Mouse (Mus musculus) kidney, adult 2 months (tissue): ENCODE data around the gene Gm15080. TPM values are rescaled to one million over a fixed set of nuclear protein-coding genes. Genes with fewer than 3 reads are reported as not detected.
"Not testable (repeated sequence)": the region's sequence is repeated elsewhere in the genome, so short reads cannot be mapped to it uniquely, and the experiment has no call there.

Experiments used
- DNase-seq: peaks from one replicate; pipeline ENCODE4 v3.0.0; 2021
- H3K27ac ChIP-seq: fragments of 200-500 bp; 2 replicates; pipeline ENCODE4 v1.5.1; 2012; ENCODE audit warnings: low read depth, low read length, control low read depth, inconsistent platforms; ENCODE audit not compliant: insufficient read depth
- H3K27me3 ChIP-seq: fragments of 200-500 bp; replicated peaks from 2 replicates; pipeline ENCODE4 v1.6.1; 2012; ENCODE audit warnings: mild to moderate bottlenecking, moderate library complexity, low read length, inconsistent platforms; ENCODE audit not compliant: control insufficient read depth, insufficient read depth
- H3K36me3 ChIP-seq: fragments of 200-500 bp; 2 replicates; pipeline ENCODE4 v1.6.1; 2012; ENCODE audit warnings: mild to moderate bottlenecking, moderate library complexity, low read length, inconsistent platforms; ENCODE audit not compliant: control insufficient read depth, insufficient read depth
- H3K4me1 ChIP-seq: fragments of 200-500 bp; 2 replicates; pipeline ENCODE4 v1.6.1; 2011; ENCODE audit warnings: low read length; ENCODE audit not compliant: control insufficient read depth, insufficient read depth
- H3K4me3 ChIP-seq: fragments of 200-500 bp; 2 replicates; pipeline ENCODE4 v1.5.1; 2011; ENCODE audit warnings: mild to moderate bottlenecking, low read depth, low read length, control low read depth; ENCODE audit not compliant: insufficient read depth
- WGBS: fragments of 180-500 bp; shearing (Covaris S2); methylation state at CpG from one replicate; pipeline ENCODE4 v1.1.7; 2018; 5-methylcytosine and 5-hydroxymethylcytosine counted together
- polyA plus RNA-seq: library from polyadenylated mRNA; depleted of rRNA; stranded (reverse); fragments of >200 nt; gene quantifications from 2 replicates; pipeline ENCODE4 v1.2.3, GENCODE M21; 2012; rRNA removed

Gm15080 gene
- polyA plus RNA-seq, result not detected in 2 replicates

DNA sequence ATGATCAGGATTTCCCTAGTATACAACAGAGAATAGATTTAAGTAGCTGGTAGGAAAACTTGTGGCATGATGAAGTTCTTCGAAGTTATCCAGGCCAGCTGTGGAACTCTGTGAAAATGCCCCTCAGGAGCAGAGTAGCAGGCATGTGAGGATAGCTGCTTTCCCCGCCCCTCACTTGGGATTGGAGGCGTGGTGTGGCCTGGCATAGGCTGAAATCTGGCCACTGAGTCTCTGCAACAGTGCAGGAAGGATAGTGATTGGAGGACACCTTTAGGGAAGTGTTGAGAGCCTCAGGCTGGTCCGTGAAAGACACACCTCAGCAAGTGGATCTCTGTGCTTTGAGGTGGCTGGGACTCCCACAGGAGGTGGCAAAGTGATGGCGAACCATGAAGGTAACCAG lies at the start of gene Gm15080:
Gm15080 (plus strand) TSS at position 301 of the 400 bp plus-strand sequence.
- not testable (repeated sequence) for H3K4me1 ChIP-seq, H3K4me3 ChIP-seq, H3K36me3 ChIP-seq, DNase-seq, H3K27ac ChIP-seq, H3K27me3 ChIP-seq
- WGBS, result 93% methylated on average over 2 of the region's 5 CpGs

Other genes with a start within 250 kb of the Gm15080 start
- not detected in 2 replicates for gene Gm15128, start 227.0 kb upstream of the Gm15080 start, polyA plus RNA-seq
- gene Gm15107, start 187.7 kb downstream of the Gm15080 start, polyA plus RNA-seq, result not detected in 2 replicates